Mouse (Mus musculus) urinary bladder, postnatal 36 days (tissue): Measurements from ENCODE around the gene Egfl8.
A peak's percentile ranks its signal among the peaks of the same experiment; 100 is the strongest.

Experiments
- DNase-seq, 2 experiments: peaks; one replicate each; pipeline ENCODE4 v3.0.0; 2022; ENCODE audit warnings: low spot score in 2 of 2, mixed read lengths in 1 of 2

Egfl8 gene

DNA sequence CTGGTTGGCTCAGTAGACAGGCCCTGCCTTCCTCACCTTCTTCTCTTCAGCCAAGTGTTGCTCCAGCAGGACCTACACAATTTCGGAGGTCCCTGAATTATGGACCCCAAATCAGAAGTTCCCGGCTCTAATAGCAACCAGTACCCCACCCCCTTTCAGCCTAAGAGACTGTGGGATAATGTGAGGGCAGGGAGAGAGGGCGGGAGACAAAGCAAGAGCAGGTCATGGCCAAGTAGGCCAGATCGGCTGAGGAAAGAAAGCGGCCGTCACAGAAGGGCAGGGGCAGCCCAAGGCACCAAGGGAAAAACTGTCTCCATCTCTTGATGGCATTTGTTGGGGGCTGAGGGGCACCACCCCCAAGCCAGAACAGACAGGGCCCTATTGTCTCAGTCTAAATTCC, at the start of gene Egfl8:
TSS of gene Egfl8 (minus strand) at position 101 of the 400 bp plus-strand sequence.
- DNase-seq, result no peak

DNA sequence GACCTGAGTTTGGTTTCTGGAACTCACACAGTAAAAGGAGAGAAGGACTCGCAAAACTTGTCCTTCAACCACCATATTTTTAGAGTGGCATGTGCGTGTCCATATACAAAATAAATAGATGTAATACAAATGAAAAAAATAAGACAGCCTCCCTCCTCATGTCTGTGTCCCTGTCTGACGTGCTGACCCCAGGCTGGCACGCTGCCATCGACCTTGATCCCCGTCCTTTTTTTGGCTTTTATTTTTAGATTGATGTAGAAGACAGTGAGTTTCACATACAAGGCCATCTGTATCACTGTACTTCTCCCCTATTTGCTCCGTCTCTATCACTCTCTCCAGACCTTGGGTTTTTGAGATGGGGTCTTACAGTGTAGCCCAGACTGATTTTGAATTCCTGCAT, 48.7 kb upstream of the Egfl8 start:
- no peak for DNase-seq

DNA sequence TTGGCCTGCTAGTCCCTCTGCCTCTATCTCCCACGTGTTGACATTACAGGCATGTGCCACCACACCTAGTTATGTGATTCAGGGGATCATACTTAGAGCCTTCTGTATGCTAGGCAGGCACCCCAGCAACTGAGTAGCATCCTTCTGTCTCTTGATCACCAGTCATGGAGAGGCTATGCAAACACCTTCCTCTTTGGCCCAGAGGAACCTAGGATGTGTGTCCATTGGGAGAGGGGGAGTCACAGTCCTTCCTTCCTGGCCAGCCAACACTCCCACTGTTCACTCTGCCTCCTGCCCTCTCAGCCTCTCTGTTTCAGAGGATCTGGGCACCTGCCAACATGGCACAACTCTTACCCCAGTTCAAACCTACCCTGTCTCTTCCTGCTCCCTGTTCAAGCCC, 47.8 kb upstream of the Egfl8 start:
- DNase-seq, result no peak

DNA sequence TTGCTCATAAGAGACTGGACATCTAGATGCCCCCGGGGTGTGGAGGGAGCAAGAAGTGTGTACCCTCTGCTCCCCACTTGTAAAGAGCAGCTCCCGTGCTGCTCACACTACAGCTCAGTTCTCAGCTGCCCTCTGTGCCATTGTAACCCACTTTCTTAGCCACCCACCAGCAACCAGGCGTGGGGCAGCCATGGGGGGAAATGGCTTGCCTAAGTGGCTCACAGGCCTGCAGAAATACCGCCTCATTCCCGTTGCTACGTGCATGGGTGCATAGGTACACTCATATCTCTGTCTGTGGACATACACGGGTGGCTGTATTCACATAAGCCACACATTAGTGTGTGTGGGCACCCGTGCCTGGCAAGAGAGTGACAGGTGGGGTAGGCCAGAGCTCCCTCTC, 47.2 kb upstream of the Egfl8 start:
- no peak for DNase-seq

DNA sequence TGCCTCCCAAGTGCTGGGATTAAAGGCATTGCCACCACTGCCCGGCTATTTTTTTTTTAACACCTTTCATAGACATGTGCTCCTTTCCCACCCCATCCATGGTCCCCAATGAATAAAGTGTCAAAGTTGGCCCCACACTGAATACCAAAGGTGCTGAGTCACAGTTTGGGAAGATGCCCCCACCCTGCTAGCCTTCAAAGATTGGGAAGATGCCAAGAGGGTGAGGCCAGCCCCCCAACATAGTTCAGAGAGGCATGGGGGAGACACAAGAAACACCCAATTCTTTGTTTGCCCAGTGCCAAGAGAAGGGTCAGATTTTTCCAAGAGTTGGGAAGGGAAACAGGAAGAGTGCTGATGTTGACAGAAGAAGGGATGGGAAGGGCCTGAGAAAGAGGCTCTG, 46.7 kb upstream of the Egfl8 start:
- DNase-seq, result no peak

DNA sequence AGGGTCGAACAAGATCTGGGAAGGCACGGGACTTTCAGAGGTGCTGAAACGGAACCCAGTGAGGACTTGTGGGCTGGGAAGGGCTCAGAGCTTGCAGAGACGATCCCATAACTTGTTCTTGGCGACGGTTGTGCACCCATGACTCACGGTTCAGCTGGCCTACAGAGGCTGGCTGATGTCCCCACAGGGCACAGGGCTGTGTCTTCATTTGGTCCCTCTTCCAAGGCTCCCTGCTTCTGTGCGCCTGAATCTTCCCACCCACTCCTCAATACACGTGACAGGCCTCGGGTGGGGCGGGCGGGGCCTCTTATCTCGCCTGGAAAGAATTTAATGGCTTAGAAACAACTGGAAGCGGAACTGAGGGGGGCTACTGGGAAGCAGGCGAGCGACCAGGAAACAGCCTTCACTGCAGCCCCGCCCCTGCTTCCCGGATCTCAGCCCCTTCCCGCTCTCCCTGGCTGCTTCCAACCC, 45.4 kb upstream of the Egfl8 start:
- DNase-seq, result peak in 1 of 2 experiments; percentile 35

DNA sequence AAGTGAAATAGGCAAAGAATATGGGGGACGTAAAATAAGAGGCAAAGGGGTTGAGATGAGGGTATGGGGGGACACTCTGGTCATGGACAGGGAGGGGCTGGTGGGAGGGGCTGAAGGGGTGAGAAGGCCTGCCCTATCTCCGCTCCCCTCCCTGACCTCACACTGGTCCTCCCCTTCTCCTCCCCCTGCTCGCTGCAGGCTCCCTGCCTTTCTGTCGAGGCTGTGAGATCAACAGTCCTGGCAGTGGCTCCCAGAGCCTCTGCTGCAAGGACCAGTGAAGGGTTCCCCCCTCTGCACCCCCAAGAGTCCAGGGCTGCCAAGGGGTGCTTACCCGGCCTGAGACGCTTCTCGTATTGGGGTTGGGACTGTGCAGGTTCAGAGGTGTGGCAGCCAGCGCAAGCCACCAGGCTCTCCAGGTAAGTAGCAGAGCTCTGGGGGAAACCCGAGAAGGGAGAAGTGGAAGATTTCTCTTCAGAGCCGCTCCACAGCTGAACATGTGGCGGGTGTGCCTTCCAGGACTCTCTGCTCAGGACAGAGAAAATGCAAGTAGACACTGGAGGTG, 44.6 kb upstream of the Egfl8 start:
- DNase-seq, result no peak

DNA sequence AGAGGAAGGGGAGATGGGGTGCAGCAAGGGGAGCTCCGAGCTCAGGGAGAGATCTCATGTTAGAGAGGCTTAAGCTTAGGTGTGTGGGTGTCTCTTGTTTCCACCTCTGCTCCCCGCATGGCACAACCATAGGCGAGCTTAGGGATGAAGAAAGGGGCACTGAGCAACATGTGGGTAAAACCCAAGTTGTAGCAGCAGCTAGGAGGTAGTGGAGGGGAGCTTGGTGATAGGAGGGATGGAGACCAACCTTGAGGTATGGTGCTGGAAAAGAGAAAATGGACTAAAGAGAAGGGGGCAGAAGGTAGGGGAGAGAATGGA, 44.1 kb upstream of the Egfl8 start:
- no peak for DNase-seq

DNA sequence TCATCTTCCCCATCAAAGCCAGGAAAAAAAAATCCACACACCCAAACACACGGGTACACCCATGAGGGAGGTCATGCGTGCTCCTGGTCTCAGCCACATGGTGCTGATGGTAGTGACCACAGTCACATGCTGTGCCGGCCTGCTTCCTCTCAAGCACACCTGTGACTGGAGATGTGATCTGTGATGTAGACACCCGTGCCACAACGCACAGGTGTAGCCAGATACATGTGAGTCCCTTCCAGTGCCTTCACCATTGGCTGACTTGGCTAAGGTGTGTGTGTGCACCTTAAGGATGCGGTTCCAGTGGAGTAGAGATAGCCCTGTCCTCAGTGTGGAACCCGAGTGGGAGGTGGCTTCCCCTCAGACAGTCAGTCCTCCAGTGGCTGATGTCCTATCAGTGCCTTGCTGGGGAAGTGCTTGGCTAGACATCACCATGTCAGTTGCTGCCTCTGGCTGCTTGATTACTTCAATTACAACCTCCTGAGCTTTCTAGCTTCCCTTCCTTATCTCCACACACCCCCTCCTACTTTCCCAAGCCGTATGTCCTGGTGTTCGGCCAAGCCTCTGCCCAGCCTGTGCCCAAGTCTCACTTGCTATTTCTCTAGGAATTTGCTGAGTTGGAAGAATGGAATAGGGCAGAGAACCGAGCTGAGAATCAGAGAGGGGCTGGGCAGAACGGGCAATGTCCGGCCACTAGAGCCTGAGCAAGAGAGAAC, 43.6 kb upstream of the Egfl8 start:
- no peak for DNase-seq

DNA sequence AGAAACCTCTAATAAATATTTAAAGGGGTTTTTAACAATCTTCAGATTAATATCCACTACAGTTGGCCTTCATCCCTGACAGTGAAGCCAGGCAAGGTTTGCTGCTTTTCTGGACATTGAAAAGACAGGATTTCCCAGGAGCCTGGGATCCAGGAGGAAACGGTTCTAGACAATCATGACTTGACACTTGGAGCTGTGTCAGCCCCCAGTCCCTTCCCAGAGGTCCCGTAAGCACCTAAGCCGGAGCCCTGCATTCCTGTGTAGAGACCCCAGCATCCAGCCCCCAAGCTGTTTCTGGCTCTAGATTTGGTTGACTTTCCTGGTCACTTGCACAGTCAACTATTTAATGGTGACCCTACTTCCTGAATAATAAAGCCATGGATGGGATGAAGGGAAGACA, 42.8 kb upstream of the Egfl8 start:
- DNase-seq, result no peak

DNA sequence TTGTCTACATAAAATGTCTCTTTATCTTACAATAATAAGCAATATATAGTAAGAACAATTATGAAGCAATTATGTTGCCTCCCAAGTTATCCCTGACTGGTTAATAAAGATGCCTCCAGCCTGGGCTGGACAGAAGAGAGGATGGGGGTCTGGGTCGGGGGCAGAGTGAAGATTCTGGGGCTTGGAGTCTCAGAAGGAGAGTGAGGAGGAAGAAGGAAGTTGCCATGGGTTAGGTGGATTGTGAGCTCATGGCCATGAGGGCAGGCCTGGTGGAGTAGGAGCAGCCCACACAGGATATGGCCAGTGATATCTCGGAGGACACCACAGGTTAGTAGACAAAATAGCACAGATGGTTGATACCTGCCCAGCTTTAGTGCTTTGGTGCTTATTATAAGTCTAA, 42.4 kb upstream of the Egfl8 start:
- no peak for DNase-seq

DNA sequence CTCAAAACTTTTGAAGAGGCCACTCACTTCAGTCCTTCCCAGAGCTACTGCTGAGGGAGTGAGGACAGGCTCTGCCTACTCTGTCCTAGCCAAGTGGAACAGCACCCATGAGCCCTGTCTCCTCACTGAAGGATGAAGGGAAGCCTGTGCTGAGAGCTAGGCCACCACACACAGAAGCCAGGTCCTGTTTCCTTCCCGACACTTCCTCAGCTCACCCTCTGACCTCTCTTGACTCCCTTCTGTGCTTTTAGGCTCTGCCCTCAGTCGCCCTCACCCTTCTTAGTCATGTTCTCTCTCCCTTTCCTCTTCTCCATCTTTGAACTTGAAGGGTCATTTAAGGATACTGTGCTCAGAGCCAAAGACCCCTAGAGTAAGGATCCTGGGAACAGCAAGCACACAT, 41.5 kb upstream of the Egfl8 start:
- DNase-seq, result no peak

DNA sequence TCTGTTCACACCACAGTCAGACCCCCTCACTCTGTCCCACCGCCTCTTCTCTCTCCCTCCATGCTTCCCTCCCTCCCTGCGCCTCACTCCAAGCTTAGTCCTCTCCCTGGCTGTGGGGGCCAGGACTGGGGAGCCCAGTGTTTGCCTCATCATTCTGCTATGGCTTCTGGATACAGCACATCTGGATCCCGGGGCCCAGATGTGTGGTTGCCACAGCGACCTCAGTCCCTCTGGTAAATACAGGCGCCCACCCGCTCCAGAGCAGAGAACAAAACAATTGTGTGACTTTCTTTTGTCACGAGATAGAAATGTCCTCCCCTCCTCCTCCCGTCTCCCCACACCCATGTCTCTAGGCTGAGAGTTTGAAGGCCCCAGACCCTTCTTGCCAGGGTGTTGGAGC, 40.9 kb upstream of the Egfl8 start:
- DNase-seq, result no peak

DNA sequence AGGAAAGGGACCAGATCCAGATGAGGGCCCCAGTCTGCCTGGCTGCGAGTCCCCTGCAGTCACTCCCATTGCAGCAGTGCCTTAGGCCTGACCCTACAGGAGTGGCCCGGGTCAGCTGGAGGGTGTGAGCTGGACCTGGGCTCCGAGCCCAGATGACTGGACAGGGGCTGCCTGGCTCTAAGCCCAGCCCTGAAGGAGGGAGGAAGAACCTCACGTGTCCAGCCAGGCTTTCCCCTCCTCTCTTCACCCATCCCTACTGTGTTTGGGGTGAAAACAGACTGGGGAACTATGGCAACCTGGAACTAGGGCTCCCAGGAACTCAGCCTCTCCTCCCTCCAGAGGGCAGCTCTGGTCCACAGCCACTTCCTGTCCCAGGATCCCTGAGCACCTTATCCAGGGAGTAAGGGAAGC, 39.8 kb upstream of the Egfl8 start:
- DNase-seq, result peak; percentile 70 to 89

DNA sequence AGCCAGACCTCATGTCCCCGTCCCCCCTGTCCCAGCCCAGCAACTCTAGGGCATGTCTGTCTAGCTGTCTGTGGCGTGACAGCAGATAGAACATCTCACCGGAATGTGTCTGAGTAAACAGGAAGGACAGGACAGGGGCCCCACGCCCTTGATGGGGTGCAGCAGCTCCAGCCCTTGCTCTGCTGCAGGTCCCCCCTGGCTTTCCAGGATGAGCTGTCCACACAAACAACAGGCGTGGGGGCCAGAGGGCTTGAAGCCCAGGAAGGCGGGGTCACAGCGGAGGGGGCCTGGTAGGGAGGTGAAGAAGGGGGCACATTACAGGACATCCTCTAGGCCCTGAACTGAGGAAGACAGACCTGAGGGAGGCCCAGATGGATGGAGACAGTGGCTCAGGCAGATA, 39.4 kb upstream of the Egfl8 start:
- DNase-seq, result peak in 1 of 2 experiments; percentile 71

DNA sequence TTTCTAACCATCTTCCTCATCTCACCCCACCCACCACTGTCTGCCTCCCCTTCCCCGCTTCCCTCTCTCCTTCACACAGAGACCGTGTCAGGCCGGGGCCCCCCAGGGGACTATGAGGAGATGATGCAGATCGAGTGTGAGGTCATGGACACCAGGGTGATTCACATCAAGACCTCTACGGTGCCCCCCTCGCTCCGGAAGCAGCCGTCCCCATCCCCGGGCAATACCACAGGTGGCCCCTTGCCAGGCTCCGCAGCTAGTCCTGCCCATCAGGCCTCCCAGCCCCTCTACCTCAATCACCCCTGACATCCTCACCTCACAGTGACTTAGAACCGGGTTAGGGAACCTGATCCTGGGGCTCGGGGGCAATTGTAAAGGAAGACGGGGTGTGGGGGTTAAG, 38.6 kb upstream of the Egfl8 start:
- DNase-seq, result no peak

DNA sequence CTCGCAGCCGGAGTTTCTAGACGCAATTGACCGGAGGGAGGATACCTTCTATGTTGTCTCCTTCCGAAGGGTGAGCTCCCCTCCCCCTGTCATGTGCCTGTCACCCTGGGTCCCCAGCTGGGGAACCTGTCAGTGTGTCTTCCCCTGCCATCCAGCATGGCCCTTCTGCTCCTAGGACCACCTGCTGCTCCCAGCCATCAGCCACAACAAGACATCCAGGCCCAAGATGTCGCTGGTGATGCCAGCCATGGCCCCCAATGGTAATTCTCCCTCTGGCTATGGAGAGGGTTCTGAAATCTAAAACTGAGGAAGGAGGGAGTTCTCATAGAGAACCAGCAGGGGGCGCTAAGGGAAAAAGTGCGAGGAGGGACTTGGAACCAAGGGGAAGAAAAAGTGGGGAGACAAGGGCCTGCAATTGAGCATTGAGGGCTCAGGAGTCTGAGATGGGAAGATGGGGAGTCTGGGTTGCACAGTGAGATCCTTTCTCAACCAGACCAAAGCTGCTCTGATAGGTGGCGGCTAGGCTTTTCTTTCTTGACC, 38.0 kb upstream of the Egfl8 start:
- DNase-seq, result peak in 1 of 2 experiments; percentile 41

DNA sequence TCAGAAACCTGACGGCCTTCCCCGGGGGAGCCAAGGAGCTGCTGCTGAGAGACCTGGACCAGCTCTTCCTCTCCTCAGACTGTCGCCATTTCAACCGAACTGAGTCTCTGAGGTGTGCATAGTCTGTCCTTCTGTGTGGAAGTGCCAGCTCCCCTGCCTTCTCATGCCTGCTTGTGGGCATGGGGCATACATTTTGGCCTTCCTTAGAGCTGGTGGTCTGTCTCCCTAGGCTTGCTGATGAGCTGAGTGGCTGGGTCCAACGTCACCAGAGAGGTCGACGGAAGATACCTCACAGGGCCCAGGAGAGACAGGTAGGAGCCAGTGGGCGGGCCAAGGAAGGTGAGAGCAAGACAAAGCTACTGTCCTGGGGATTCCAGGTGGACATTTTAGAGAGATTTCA, 37.2 kb upstream of the Egfl8 start:
- no peak for DNase-seq

DNA sequence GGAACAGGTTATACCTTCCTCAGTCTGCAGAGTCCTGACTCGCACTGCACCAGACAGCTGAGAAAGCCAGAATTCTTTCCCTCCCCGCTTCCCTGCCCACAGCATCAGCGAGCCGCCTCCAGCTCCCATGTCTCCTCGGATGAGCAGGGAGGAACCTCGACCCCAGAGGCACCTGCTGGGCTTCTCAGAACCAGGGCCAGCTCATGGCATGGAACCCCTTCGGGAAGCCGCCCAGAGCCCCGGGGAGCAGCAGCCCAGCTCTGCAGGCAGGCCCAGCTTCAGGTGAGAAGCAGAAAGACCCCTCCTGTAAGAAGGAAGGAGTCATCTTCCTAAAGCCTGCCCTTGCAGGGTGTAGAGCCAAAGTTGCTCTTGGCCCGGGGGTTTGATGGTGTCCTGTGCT, 36.8 kb upstream of the Egfl8 start:
- no peak for DNase-seq

DNA sequence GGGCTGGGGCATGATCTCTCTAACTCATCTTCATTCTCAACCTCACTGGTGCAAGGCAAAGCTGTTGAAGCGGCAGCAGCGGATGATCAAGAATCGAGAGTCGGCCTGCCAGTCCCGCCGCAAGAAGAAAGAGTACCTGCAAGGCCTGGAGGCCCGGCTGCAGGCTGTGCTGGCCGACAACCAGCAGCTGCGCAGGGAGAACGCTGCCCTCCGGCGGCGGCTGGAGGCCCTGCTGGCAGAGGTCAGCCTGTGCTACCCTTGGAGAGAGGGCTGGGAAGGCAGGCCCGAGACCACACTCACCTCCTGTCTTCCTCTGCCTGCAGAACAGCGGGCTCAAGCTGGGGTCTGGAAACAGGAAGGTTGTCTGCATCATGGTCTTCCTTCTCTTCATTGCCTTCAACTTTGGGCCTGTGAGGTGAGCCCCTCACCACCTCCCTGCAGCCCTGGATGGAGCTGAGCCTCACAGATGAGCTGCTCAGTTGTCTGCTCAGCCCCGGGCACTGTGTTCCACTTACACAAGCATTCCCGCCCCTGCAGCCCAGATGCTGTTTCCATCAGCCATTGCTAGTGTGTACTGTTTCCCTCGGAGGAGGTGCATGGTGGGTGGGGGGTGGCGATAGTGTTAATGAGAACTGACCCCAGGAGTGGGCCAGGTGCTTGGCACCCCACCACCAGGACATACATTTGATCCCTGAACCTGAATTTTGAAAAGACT, 35.9 kb upstream of the Egfl8 start:
- DNase-seq, result no peak

DNA sequence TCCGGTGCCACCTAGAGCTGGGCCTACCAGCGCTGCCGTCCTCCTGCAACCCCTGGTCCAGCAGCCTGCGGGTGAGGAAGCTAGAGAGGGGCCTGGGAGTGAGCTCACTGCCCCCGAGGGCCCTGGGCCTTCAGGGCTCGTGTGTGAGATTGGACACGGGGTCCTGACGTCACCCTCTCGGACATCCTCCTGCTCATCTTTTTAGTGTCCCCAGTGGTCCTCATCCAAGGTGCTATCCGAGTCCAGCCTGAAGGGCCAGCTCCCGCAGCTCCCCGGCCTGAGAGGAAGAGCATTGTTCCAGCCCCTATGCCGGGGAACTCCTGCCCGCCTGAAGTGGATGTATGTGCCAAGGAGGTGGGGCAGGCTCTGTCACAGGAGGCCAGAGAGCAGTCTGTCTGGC, 35.0 kb upstream of the Egfl8 start:
- no peak for DNase-seq

DNA sequence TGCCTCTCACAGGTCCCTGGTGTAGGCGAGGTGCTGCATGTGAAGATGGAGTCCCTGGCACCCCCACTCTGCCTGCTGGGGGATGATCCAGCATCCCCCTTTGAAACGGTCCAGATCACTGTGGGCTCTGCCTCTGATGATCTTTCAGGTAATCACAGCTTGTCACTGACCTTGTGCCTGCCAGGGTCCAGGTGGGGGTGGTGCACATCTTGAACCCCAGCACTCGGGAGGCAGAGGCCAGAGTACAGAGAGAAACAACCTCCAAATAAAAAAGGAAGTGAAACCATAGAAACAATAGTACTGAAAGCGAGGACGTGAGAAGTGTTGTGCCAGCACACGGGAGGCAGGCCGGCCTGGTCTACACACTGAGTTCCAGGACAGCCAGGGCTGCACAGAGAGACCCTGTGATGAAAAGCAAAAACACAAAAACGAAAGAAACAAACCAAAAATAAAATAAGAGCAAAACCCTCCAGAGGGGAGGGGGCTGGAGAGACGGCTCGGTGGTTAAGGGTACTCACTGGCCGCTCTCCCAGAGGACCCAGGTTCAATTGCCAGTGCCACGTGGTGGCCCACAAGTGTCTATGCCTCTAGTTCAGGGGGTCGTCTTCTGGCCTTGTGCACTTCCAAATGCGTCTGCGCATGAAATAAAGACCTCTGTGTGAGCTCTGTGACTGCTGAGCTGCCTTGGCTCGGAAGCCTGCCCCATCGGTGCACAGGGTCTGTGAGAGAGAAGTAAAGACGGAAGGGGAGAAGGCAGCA, 33.5 kb upstream of the Egfl8 start:
- DNase-seq, result no peak
